Mouse (Mus musculus) kidney, embryonic 16.5 days (tissue): ENCODE data around the gene Plpp6. TPM values are rescaled to one million over a fixed set of nuclear protein-coding genes. Genes with fewer than 3 reads are reported as not detected.

ENCODE experiments used
- ATAC-seq: fragments of 200-750 bp; cut with Nextera tagmentation; 2 replicates; pipeline ENCODE4 v1.8.0; 2017; ENCODE audit warnings: moderate TSS enrichment; ENCODE audit not compliant: low FRiP score, low TSS enrichment
- H3K27ac ChIP-seq: fragments of 300-500 bp; sonication (generic); 2 replicates; pipeline ENCODE4 v1.5.1; 2014; ENCODE audit warnings: low read length
- H3K27me3 ChIP-seq: fragments of 300-500 bp; sonication (generic); 2 replicates; pipeline ENCODE4 v1.6.1; 2014; ENCODE audit warnings: low read length, control low read depth, mixed read lengths; ENCODE audit not compliant: insufficient read depth
- H3K36me3 ChIP-seq: fragments of 300-500 bp; sonication (generic); 2 replicates; pipeline ENCODE4 v1.6.1; 2014; ENCODE audit warnings: low read length, control low read depth, mixed read lengths; ENCODE audit not compliant: insufficient read depth
- H3K4me1 ChIP-seq: fragments of 300-500 bp; sonication (generic); 2 replicates; pipeline ENCODE4 v1.6.1; 2014; ENCODE audit warnings: low read length, control low read depth, mixed read lengths; ENCODE audit not compliant: insufficient read depth
- H3K4me2 ChIP-seq: fragments of 300-500 bp; sonication (generic); replicated peaks from 2 replicates; pipeline ENCODE4 v1.6.1; 2014; ENCODE audit warnings: low read depth, low read length
- H3K4me3 ChIP-seq: fragments of 300-500 bp; sonication (generic); 2 replicates; pipeline ENCODE4 v1.5.1; 2014; ENCODE audit warnings: mild to moderate bottlenecking, low read length
- H3K9ac ChIP-seq: fragments of 300-500 bp; sonication (generic); replicated peaks from 2 replicates; pipeline ENCODE4 v1.6.1; 2014; ENCODE audit warnings: low read length
- H3K9me3 ChIP-seq: fragments of 300-500 bp; sonication (generic); 2 replicates; pipeline ENCODE4 v1.6.1; 2016; ENCODE audit warnings: low read length, control low read depth
- WGBS: fragments of 180-500 bp; shearing (Covaris S2); extraction: QIAGEN DNeasy Blood & Tissue Kit; methylation state at CpG from one replicate; pipeline ENCODE4 v1.1.7; 2014; 5-methylcytosine and 5-hydroxymethylcytosine counted together
- polyA plus RNA-seq: library from polyadenylated mRNA; unstranded; fragments of >200 nt; fragmentation: Nextera tagmentation; extraction: Ambion mirVana; gene quantifications from 2 replicates; pipeline ENCODE4 v1.2.1, GENCODE M21; 2015

The Plpp6 gene
- polyA plus RNA-seq, 1 experiment from 2014 or later: 10.3 TPM

DNA sequence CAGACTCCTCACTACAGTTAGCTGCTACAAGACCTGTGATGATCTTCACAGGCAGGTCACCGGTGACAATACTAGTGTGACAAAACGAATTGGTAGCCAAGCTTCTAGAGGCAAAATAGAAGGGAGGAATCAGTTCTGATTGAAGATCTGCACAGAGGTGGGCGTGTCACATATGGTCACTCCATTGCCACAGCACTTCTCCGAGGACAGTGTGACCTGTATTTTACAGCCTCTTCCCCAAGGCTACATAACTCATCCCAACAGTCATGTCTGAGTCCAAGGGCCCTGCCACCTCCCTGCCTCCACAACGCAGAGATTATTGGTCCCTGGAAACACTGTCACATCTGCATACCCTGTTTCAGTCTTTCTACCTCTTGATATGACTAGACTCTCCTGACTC is 5.5 kb downstream of the Plpp6 start:
- Histone ChIP-seq H3K27me3 (no peaks in the 10 kb centered on the region; the same call in 1 of the 2 replicates), H3K4me2 (no peak overlapping the region), H3K4me1 (peaks cover 15% of the 10 kb centered on the region), H3K9me3 (no peaks in the 10 kb centered on the region), H3K36me3 (no peaks in the 10 kb centered on the region), H3K4me3 (no peak overlapping the region), H3K9ac (no peak overlapping the region), H3K27ac (no peak overlapping the region)
- ATAC-seq: no peak
- WGBS: 66% methylated on average over 5 of the region's 5 CpGs

- Histone ChIP-seq H3K27ac (no peak overlapping the region), H3K9me3 (no peaks in the 10 kb centered on the region), H3K9ac (no peak overlapping the region), H3K4me2 (0 out of 2 replicates have a peak overlapping the region, but pooled peaks have one; percentile 15), H3K27me3 (peaks cover 5% of the 10 kb centered on the region; the same call in 1 of the 2 replicates), H3K36me3 (no peaks in the 10 kb centered on the region), H3K4me3 (no peak overlapping the region), H3K4me1 (peaks cover 7% of the 10 kb centered on the region; the same call in 1 of the 2 replicates)
- no peak for ATAC-seq
- 36% methylated on average over 11 of the region's 11 CpGs for WGBS
Measured at GRCm38 (mm10) chr19:28970251-28970650, 6.5 kb downstream of the Plpp6 start.

DNA sequence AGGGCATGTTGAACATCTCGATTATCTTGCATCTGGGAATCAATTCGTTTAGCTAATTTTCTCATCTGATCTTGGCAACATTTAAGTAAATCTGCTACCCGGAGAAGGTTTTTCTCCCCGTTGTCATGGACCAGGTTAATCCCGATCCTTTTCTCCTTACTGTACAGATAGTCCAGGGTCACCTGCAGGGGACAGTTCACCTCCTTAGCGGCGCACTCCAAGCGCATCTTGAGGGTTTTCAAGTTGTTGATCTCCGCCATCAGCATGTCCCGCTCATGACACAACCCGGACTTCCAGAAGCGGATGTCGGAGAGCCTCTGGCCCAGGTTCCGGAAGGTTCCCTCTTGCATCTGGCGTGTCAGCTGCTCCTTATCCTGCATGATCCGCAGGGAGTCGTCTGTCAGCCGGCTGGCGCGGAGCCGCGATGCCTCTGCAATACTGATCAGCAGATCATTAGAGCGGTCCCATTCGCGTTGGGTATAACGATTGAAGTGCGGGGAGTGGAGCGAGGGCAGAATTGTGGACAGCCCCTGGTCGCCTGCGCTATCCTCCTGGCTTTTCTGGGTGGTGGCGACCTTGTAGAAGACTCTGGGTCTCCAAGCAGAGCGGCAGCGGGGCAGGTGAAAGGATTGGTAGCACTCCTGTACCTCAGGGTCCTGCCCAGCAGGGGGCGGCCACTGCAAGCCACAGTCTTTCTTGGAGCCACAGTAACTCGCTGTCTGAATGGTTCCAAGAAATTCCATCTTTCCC is 11.3 kb downstream of the Plpp6 start:
- Histone ChIP-seq H3K9me3 (no peaks in the 10 kb centered on the region), H3K27ac (no peak overlapping the region), H3K36me3 (no peaks in the 10 kb centered on the region), H3K4me2 (peak overlapping the region; percentile 82), H3K27me3 (peaks cover 5% of the 10 kb centered on the region; the same call in 1 of the 2 replicates), H3K4me1 (no peaks in the 10 kb centered on the region), H3K9ac (peak overlapping the region; percentile 59), H3K4me3 (peak overlapping the region; percentile 46)
- WGBS: 21% methylated on average over 35 of the region's 35 CpGs
- ATAC-seq: peak; percentile 71; the same call in 1 of the 2 replicates

- no peak overlapping the region for H3K4me2 ChIP-seq
- no peaks in the 10 kb centered on the region for H3K36me3 ChIP-seq
- 68% methylated on average over 7 of the region's 7 CpGs for WGBS
- no peak overlapping the region for H3K4me3 ChIP-seq
- ATAC-seq: no peak
- no peak overlapping the region for H3K9ac ChIP-seq
- no peaks in the 10 kb centered on the region for H3K27me3 ChIP-seq
- no peaks in the 10 kb centered on the region for H3K9me3 ChIP-seq
- H3K27ac ChIP-seq: no peak overlapping the region
- H3K4me1 ChIP-seq: no peaks in the 10 kb centered on the region
Measured at GRCm38 (mm10) chr19:28982617-28983016, 18.9 kb downstream of the Plpp6 start.

DNA sequence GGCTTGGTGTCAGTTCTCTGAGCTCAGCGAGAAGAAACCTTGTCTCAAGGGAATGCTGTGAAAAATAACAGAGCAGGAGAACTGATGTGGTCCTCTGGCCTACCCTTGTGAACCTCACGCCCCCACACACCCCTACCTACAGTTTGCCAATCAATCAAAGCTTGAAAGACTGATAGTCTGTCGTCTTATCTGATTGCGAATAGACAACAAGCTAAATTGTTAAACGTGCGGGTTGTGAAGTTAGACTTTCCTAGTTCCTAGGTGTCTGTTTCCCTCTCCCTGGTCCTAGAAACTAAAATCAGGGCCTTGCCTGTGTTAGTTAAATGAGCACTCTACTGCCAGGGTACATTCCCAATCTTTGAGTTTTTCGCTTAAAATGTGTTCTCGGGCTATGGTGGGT is 25.8 kb downstream of the Plpp6 start:
- Histone ChIP-seq H3K4me3 (peak overlapping the region; percentile 67), H3K27me3 (no peaks in the 10 kb centered on the region), H3K27ac (peak overlapping the region; percentile 62; the same call in 1 of the 2 replicates), H3K4me1 (peaks cover 7% of the 10 kb centered on the region), H3K9me3 (no peaks in the 10 kb centered on the region), H3K4me2 (peak overlapping the region; percentile 72), H3K36me3 (peaks cover 6% of the 10 kb centered on the region; the same call in 1 of the 2 replicates), H3K9ac (peak overlapping the region; percentile 71)
- WGBS: 61% methylated on average over 8 of the region's 8 CpGs
- no peak for ATAC-seq

- peak within 1 kb of the TSS; percentile 84 for H3K27ac ChIP-seq
- peak within 1 kb of the TSS; percentile 71 for H3K9ac ChIP-seq
- under 1% methylated on average over 37 of the region's 37 CpGs for WGBS
- H3K36me3 ChIP-seq: peaks cover 11% of the 10 kb centered on the region
- peak; percentile 99 for ATAC-seq
- no peaks in the 10 kb centered on the region for H3K27me3 ChIP-seq
- no peaks in the 10 kb centered on the region for H3K9me3 ChIP-seq
- peak within 1 kb of the TSS; percentile 67 for H3K4me3 ChIP-seq
- peak within 1 kb of the TSS; percentile 72 for H3K4me2 ChIP-seq
- H3K4me1 ChIP-seq: peaks cover 7% of the 10 kb centered on the region
Measured at GRCm38 (mm10) chr19:28990194-28990589, 26.4 kb downstream of the Plpp6 start, which contains the start of gene Cdc37l1. Cdc37l1 (plus strand) TSS chr19:28990352.

DNA sequence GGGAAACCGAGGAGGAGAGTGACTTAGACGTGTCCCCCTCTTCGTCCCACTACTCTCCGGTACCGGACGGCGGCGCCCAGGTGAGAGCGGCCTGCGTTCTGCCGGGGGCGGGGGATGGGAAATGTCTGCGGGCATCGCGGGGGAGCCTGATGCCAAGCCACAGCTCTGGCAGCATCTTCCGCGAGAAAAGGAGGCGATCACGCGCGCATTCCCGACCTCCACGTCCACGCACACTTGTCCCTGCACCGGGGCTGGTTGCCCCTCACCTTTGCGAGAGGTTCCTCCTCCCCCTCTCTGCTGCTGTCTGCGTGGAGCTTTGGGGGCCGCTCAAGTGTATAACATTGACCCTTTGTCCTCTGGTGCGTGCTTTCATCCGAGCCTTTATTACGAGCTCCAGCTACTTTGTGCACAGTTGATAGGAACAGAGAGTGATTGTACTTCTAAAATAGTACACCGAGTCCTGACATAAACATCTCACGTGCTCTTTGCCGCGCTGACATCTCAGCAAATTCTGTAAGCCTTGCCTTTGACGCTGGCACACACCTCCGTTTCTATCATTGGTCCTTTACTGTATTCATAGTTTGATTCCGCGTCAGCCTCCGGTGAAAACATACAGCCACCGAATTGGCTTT is 27.0 kb downstream of the Plpp6 start:
- peak overlapping the region; percentile 67 for H3K4me3 ChIP-seq
- no peaks in the 10 kb centered on the region for H3K9me3 ChIP-seq
- H3K9ac ChIP-seq: peak overlapping the region; percentile 71
- ATAC-seq: peak; percentile 65
- no peaks in the 10 kb centered on the region for H3K27me3 ChIP-seq
- peak overlapping the region; percentile 72 for H3K4me2 ChIP-seq
- H3K36me3 ChIP-seq: peaks cover 16% of the 10 kb centered on the region
- WGBS: under 1% methylated on average over 41 of the region's 41 CpGs
- peaks cover 7% of the 10 kb centered on the region for H3K4me1 ChIP-seq
- H3K27ac ChIP-seq: peak overlapping the region; percentile 84

- 60% methylated on average over 5 of the region's 5 CpGs for WGBS
- Histone ChIP-seq H3K9ac (peak overlapping the region; percentile 71), H3K4me2 (peak overlapping the region; percentile 72), H3K27me3 (no peaks in the 10 kb centered on the region), H3K4me3 (peak overlapping the region; percentile 67), H3K36me3 (peaks cover 18% of the 10 kb centered on the region), H3K9me3 (no peaks in the 10 kb centered on the region), H3K27ac (no peak overlapping the region), H3K4me1 (peaks cover 7% of the 10 kb centered on the region)
- ATAC-seq: no peak
Measured at GRCm38 (mm10) chr19:28991391-28991790, 27.6 kb downstream of the Plpp6 start.

DNA sequence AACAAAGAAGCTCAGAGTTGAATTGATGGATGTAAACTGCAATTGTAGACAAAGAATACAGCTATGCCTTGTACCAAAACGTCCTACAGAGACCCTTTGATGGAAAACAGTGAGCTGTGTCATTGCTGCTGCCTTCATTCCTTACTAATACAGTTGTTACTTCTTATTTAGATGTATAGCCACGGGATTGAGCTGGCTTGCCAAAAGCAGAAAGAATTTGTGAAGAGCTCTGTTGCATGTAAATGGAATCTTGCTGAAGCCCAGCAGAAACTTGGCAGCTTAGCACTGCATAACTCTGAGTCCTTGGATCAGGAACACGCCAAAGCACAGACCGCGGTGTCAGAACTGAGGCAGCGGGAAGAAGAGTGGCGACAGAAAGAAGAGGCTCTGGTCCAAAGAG is 31.1 kb downstream of the Plpp6 start:
- WGBS: 83% methylated on average over 7 of the region's 7 CpGs
- no peak overlapping the region for H3K4me2 ChIP-seq
- peaks cover 24% of the 10 kb centered on the region for H3K36me3 ChIP-seq
- H3K9ac ChIP-seq: no peak overlapping the region
- H3K27ac ChIP-seq: no peak overlapping the region
- ATAC-seq: no peak
- no peaks in the 10 kb centered on the region for H3K9me3 ChIP-seq
- H3K27me3 ChIP-seq: no peaks in the 10 kb centered on the region
- H3K4me3 ChIP-seq: no peak overlapping the region
- peaks cover 7% of the 10 kb centered on the region for H3K4me1 ChIP-seq

GRCm38 (mm10) chr19:28995366-28995765 is 31.6 kb downstream of the Plpp6 start:
- Histone ChIP-seq H3K36me3 (peaks cover 29% of the 10 kb centered on the region), H3K9me3 (no peaks in the 10 kb centered on the region), H3K27me3 (no peaks in the 10 kb centered on the region), H3K4me1 (peaks cover 7% of the 10 kb centered on the region), H3K27ac (no peak overlapping the region), H3K4me3 (no peak overlapping the region), H3K9ac (no peak overlapping the region), H3K4me2 (no peak overlapping the region)
- ATAC-seq: no peak
- 93% methylated on average over 5 of the region's 5 CpGs for WGBS
